Mouse (Mus musculus): Measurements from ENCODE around the gene Zp3. TPM values are rescaled to one million over a fixed set of nuclear protein-coding genes. Genes with fewer than 3 reads are reported as not detected.

Gene Zp3
- polyA plus RNA-seq, 1 experiment from 2014 or later: 1.7 TPM

- Histone ChIP-seq H3K36me3 (no peaks in the 10 kb centered on the region), H3K27ac (peak overlapping the region; percentile 98), H3K9ac (peak overlapping the region; percentile 87), H3K4me3 (replicated peaks) (peak overlapping the region; percentile 66), H3K9me3 (no peaks in the 10 kb centered on the region), H3K27me3 (replicated peaks) (no peaks in the 10 kb centered on the region), H3K4me2 (peak overlapping the region; percentile 96), H3K4me1 (peaks cover 21% of the 10 kb centered on the region; the same call in 1 of the 2 replicates)
- peak; percentile 91 for ATAC-seq (ENCODE audit: insufficient read depth, low FRiP score, low read depth)
- under 1% methylated on average over 64 of the region's 64 CpGs for WGBS
These were observed 17.2 kb upstream of the Zp3 start for GRCm38 (mm10) chr5:135962492-135963279.

- no peak for ATAC-seq (ENCODE audit: insufficient read depth, low FRiP score, low read depth)
- WGBS: 6% methylated on average over 6 of the region's 6 CpGs
- Histone ChIP-seq H3K4me2 (peak overlapping the region; percentile 96), H3K9ac (peak overlapping the region; percentile 87), H3K36me3 (no peaks in the 10 kb centered on the region), H3K27ac (peak overlapping the region; percentile 98), H3K4me1 (peaks cover 17% of the 10 kb centered on the region; the same call in 1 of the 2 replicates), H3K9me3 (no peaks in the 10 kb centered on the region), H3K27me3 (replicated peaks) (no peaks in the 10 kb centered on the region), H3K4me3 (replicated peaks) (peak overlapping the region; percentile 66)
These were observed 16.6 kb upstream of the Zp3 start for GRCm38 (mm10) chr5:135963280-135963627.

- H3K4me2 ChIP-seq: peak overlapping the region; percentile 58
- no peaks in the 10 kb centered on the region for H3K36me3 ChIP-seq
- H3K27me3 ChIP-seq (replicated peaks): no peaks in the 10 kb centered on the region
- no peak overlapping the region for H3K9ac ChIP-seq
- H3K4me3 ChIP-seq (replicated peaks): peak overlapping the region; percentile 30
- H3K4me1 ChIP-seq: peaks cover 14% of the 10 kb centered on the region; the same call in 1 of the 2 replicates
- WGBS: 9% methylated on average over 24 of the region's 24 CpGs
- no peak for ATAC-seq (ENCODE audit: insufficient read depth, low FRiP score, low read depth)
- H3K27ac ChIP-seq: peak overlapping the region; percentile 51; the same call in 1 of the 2 replicates
- no peaks in the 10 kb centered on the region for H3K9me3 ChIP-seq
These were observed 14.4 kb upstream of the Zp3 start for GRCm38 (mm10) chr5:135965501-135965930.

- Histone ChIP-seq H3K27ac (no peak overlapping the region), H3K27me3 (replicated peaks) (no peaks in the 10 kb centered on the region), H3K4me1 (peaks cover 14% of the 10 kb centered on the region; the same call in 1 of the 2 replicates), H3K36me3 (no peaks in the 10 kb centered on the region), H3K4me3 (replicated peaks) (no peak overlapping the region), H3K9ac (no peak overlapping the region), H3K4me2 (no peak overlapping the region), H3K9me3 (no peaks in the 10 kb centered on the region)
- WGBS: 59% methylated on average over 9 of the region's 9 CpGs
- no peak for ATAC-seq (ENCODE audit: insufficient read depth, low FRiP score, low read depth)
These were observed 13.0 kb upstream of the Zp3 start for GRCm38 (mm10) chr5:135966866-135967265.

GRCm38 (mm10) chr5:135968781-135969180, 11.1 kb upstream of the Zp3 start:
- Histone ChIP-seq H3K9ac (no peak overlapping the region), H3K27ac (no peak overlapping the region), H3K27me3 (replicated peaks) (no peaks in the 10 kb centered on the region), H3K4me2 (no peak overlapping the region), H3K4me3 (replicated peaks) (no peak overlapping the region), H3K36me3 (no peaks in the 10 kb centered on the region), H3K9me3 (no peaks in the 10 kb centered on the region), H3K4me1 (peaks cover 9% of the 10 kb centered on the region; the same call in 1 of the 2 replicates)
- ATAC-seq (ENCODE audit: insufficient read depth, low FRiP score, low read depth): no peak
- 61% methylated on average over 1 of the region's 1 CpGs for WGBS

- Histone ChIP-seq H3K9me3 (no peaks in the 10 kb centered on the region), H3K4me1 (peaks cover 6% of the 10 kb centered on the region; the same call in 1 of the 2 replicates), H3K27ac (no peak overlapping the region), H3K4me2 (no peak overlapping the region), H3K27me3 (replicated peaks) (no peaks in the 10 kb centered on the region), H3K4me3 (replicated peaks) (no peak overlapping the region), H3K36me3 (no peaks in the 10 kb centered on the region), H3K9ac (no peak overlapping the region)
- no peak for ATAC-seq (ENCODE audit: insufficient read depth, low FRiP score, low read depth)
- 67% methylated on average over 6 of the region's 6 CpGs for WGBS
These were observed 9.7 kb upstream of the Zp3 start for GRCm38 (mm10) chr5:135970247-135970646.

- WGBS: 80% methylated on average over 7 of the region's 7 CpGs
- no peaks in the 10 kb centered on the region for H3K36me3 ChIP-seq
These were observed 8.0 kb upstream of the Zp3 start for GRCm38 (mm10) chr5:135971876-135972275.

GRCm38 (mm10) chr5:135974365-135974764, 5.5 kb upstream of the Zp3 start, which contains the start of gene Ssc4d:
Ssc4d (minus strand) TSS chr5:135974531.
- ATAC-seq (ENCODE audit: insufficient read depth, low FRiP score, low read depth): 0 out of 2 replicates have a peak, but pooled peaks have one; percentile 39
- no peak within 1 kb of the TSS for H3K9ac ChIP-seq
- 12% methylated on average over 9 of the region's 9 CpGs for WGBS
- H3K4me2 ChIP-seq: no peak within 1 kb of the TSS
- H3K27me3 ChIP-seq (replicated peaks): no peaks in the 10 kb centered on the region
- no peaks in the 10 kb centered on the region for H3K4me1 ChIP-seq
- H3K4me3 ChIP-seq (replicated peaks): no peak within 1 kb of the TSS
- H3K36me3 ChIP-seq: no peaks in the 10 kb centered on the region
- no peaks in the 10 kb centered on the region for H3K9me3 ChIP-seq
- H3K27ac ChIP-seq: no peak within 1 kb of the TSS

More at GRCm38 (mm10) chr5:135971876-135972275, 8.0 kb upstream of the Zp3 start:
- Histone ChIP-seq H3K4me2 (no peak overlapping the region), H3K27ac (no peak overlapping the region), H3K4me3 (replicated peaks) (no peak overlapping the region), H3K27me3 (replicated peaks) (no peaks in the 10 kb centered on the region), H3K4me1 (no peaks in the 10 kb centered on the region), H3K9ac (no peak overlapping the region), H3K9me3 (no peaks in the 10 kb centered on the region)
- ATAC-seq (ENCODE audit: insufficient read depth, low FRiP score, low read depth): no peak

GRCm38 (mm10) chr5:135975893-135976668, 3.8 kb upstream of the Zp3 start:
- no peak overlapping the region for H3K27ac ChIP-seq
- H3K4me3 ChIP-seq (replicated peaks): no peak overlapping the region
- no peaks in the 10 kb centered on the region for H3K4me1 ChIP-seq
- ATAC-seq (ENCODE audit: insufficient read depth, low FRiP score, low read depth): no peak
- no peaks in the 10 kb centered on the region for H3K36me3 ChIP-seq
- H3K9ac ChIP-seq: no peak overlapping the region
- no peaks in the 10 kb centered on the region for H3K9me3 ChIP-seq
- no peaks in the 10 kb centered on the region for H3K27me3 ChIP-seq (replicated peaks)
- WGBS: 90% methylated on average over 8 of the region's 8 CpGs
- H3K4me2 ChIP-seq: no peak overlapping the region

GRCm38 (mm10) chr5:135979381-135979780, 518 bp upstream of the Zp3 start:
- no peak overlapping the region for H3K27ac ChIP-seq
- H3K4me1 ChIP-seq: no peaks in the 10 kb centered on the region
- no peaks in the 10 kb centered on the region for H3K9me3 ChIP-seq
- no peak overlapping the region for H3K9ac ChIP-seq
- WGBS: 73% methylated on average over 5 of the region's 5 CpGs
- no peak for ATAC-seq (ENCODE audit: insufficient read depth, low FRiP score, low read depth)
- no peaks in the 10 kb centered on the region for H3K27me3 ChIP-seq (replicated peaks)
- no peak overlapping the region for H3K4me3 ChIP-seq (replicated peaks)
- H3K36me3 ChIP-seq: no peaks in the 10 kb centered on the region
- H3K4me2 ChIP-seq: no peak overlapping the region

- Histone ChIP-seq H3K4me2 (no peak overlapping the region), H3K4me3 (replicated peaks) (no peak overlapping the region), H3K9me3 (no peaks in the 10 kb centered on the region), H3K36me3 (no peaks in the 10 kb centered on the region), H3K27ac (no peak overlapping the region), H3K9ac (no peak overlapping the region), H3K4me1 (no peaks in the 10 kb centered on the region), H3K27me3 (replicated peaks) (no peaks in the 10 kb centered on the region)
- 42% methylated on average over 6 of the region's 6 CpGs for WGBS
- ATAC-seq (ENCODE audit: insufficient read depth, low FRiP score, low read depth): no peak
These were observed 2.5 kb downstream of the Zp3 start for GRCm38 (mm10) chr5:135982398-135982797.

GRCm38 (mm10) chr5:135984546-135985044, 4.7 kb downstream of the Zp3 start:
- Histone ChIP-seq H3K27ac (no peak overlapping the region), H3K4me1 (no peaks in the 10 kb centered on the region), H3K9me3 (no peaks in the 10 kb centered on the region), H3K4me2 (no peak overlapping the region), H3K36me3 (no peaks in the 10 kb centered on the region), H3K4me3 (replicated peaks) (no peak overlapping the region), H3K9ac (no peak overlapping the region), H3K27me3 (replicated peaks) (no peaks in the 10 kb centered on the region)
- ATAC-seq (ENCODE audit: insufficient read depth, low FRiP score, low read depth): no peak
- WGBS: 69% methylated on average over 6 of the region's 6 CpGs
